Comparison of ENCODE assay signal across 8 mouse cellular contexts in genomic region chr1:178527185-178527546, GRCm38 (mm10). TPM values are rescaled to one million over a fixed set of nuclear protein-coding genes. Genes with fewer than 3 reads are reported as not detected.
DNase-seq lines count a peak whose midpoint lies in the region; ATAC-seq lines count a peak whose summit lies in the region.

No protein-coding gene starts in this region.

- peak; percentile 19; the same call in 1 of the 2 replicates for ATAC-seq in intestine, embryonic 16.5 days
- no peak; the same call in 1 of the 2 replicates for ATAC-seq in erythroid progenitor cell, adult 5-6 weeks (replicated peaks; ENCODE audit: low FRiP score, poor library complexity, severe bottlenecking)

- 0% methylated on average over 21 of the region's 21 CpGs for WGBS in intestine, embryonic 16.5 days

- H3K36me3 ChIP-seq in intestine, embryonic 16.5 days (ENCODE audit: control insufficient read depth, insufficient read depth, low read length) = no peaks in the 10 kb centered on the region

- peak overlapping the region; percentile 67 for H3K4me3 ChIP-seq in intestine, embryonic 16.5 days (ENCODE audit: low read length)

- no peak overlapping the region for H3K9ac ChIP-seq in intestine, embryonic 16.5 days (ENCODE audit: low read depth, low read length)

- H3K27ac ChIP-seq in intestine, embryonic 16.5 days (ENCODE audit: low read length) = no peak overlapping the region

- peak overlapping the region; percentile 97 for H3K4me2 ChIP-seq in intestine, embryonic 16.5 days (ENCODE audit: low read depth, low read length)

- peak; percentile 78 for DNase-seq in adrenal gland, adult 2 months
- DNase-seq in embryo, embryonic 10.5 days (ENCODE audit: low spot score) = peak; percentile 94
- DNase-seq in gastrocnemius, postnatal 36 days = peak; percentile 28 to 52
- peak; percentile 73 to 85 for DNase-seq in left cerebral cortex, postnatal 25 days (ENCODE audit: low spot score in 2 of 2)
- peak; percentile 93 for DNase-seq in mesoderm, embryonic 11.5 days (ENCODE audit: low read depth, low spot score)
- peak; percentile 71 for DNase-seq in right cerebral cortex, postnatal 25 days

- intact Hi-C loops in gastrocnemius, postnatal 36 days (cut with DNase I) = loop anchor here (5.0 kb wide), 2 partner anchors 435 to 705 kb away; no protein-coding TSS in a partner anchor
- intact Hi-C loops in left cerebral cortex, postnatal 25 days (cut with DNase I) = loop anchor here (1.0 kb wide), 2 partner anchors 433 to 615 kb away; no protein-coding TSS in a partner anchor

- H3K4me1 ChIP-seq in intestine, embryonic 16.5 days (ENCODE audit: control insufficient read depth, insufficient read depth, low read length) = peaks cover 17% of the 10 kb centered on the region

- no peaks in the 10 kb centered on the region for H3K9me3 ChIP-seq in intestine, embryonic 16.5 days (ENCODE audit: control insufficient read depth, low read length)

- H3K27me3 ChIP-seq in intestine, embryonic 16.5 days (replicated peaks; ENCODE audit: control insufficient read depth, insufficient read depth, low read length) = peaks cover 9% of the 10 kb centered on the region

RNA-seq across cellular contexts. Expression of gene Kif26b, which starts 1.8 kb away (rescaled TPM):
- total RNA-seq in adrenal gland, adult 2 months (2021) = 1 to 10 TPM; 1.6 to 1.9 TPM
- polyA plus RNA-seq in adrenal gland, adult 2 months (2012; rRNA removed) = 0.18 and 0.35 TPM in 2 replicates
- 1 to 10 TPM; 1.7 to 2.8 TPM for total RNA-seq in gastrocnemius, postnatal 36 days (2021)
- 1.5 and 1.7 TPM in 2 replicates for polyA plus RNA-seq in intestine, embryonic 16.5 days (2015; fragmentation: Nextera tagmentation; extraction: Ambion mirVana)
- total RNA-seq in left cerebral cortex, postnatal 25 days (2021) = 10 to 100 TPM in 1 of 2 experiments, 1 to 10 TPM in 1; 9.2 to 10.1 TPM
- total RNA-seq in erythroid progenitor cell, adult 5-6 weeks (2015; ENCODE audit: low replicate concordance) = not detected in 2 replicates
- total RNA-seq in erythroid progenitor cell, adult 5-6 weeks (2017; ENCODE audit: low replicate concordance) = 0.77 TPM in 1 of 2 replicates, not detected in the other

Comparison
In these comparisons a context has a peak if more than half of its experiments do, and no peak if none do; other contexts are left out.
1. DNase-seq: peak in every context shown above with its lines; median percentile 94 in embryo, embryonic 10.5 days; 93 in mesoderm, embryonic 11.5 days; 79 in left cerebral cortex, postnatal 25 days; 78 in adrenal gland, adult 2 months; 71 in right cerebral cortex, postnatal 25 days; 40 in gastrocnemius, postnatal 36 days.